Mouse (Mus musculus) Patski (cell line): ENCODE results near the gene Coa3. TPM values are rescaled to one million over a fixed set of nuclear protein-coding genes. Genes with fewer than 3 reads are reported as not detected.

Source experiments
- ATAC-seq: fragments of 100-300 bp; one replicate; pipeline ENCODE4 v1.8.0; 2021
- CTCF ChIA-PET: fragments of 350-600 bp; sonication (Branson Sonifier 250); formaldehyde crosslinking; loops from one replicate; lab custom pipeline; 2022; ENCODE audit warnings: inconsistent platforms; lab: Charles Lee
- POLR2A ChIA-PET: fragments of 350-600 bp; sonication (Branson Sonifier 250); formaldehyde crosslinking; loops from one replicate; lab custom pipeline; 2022; ENCODE audit warnings: antibody characterized with exemption, inconsistent platforms; lab: Charles Lee
- DNase-seq: peaks from one replicate; pipeline ENCODE4 v3.0.0-alpha.2; 2011; ENCODE audit warnings: low read depth, low spot score
- H3K27me3 ChIP-seq: fragments of 371-371 bp; one replicate; pipeline ENCODE4 v1.5.1; 2021
- CTCF ChIP-seq: fragments of 100-300 bp; IDR thresholded peaks from one replicate; pipeline ENCODE4 v1.5.1; 2021
- in situ Hi-C: fragments of 300-500 bp; cut with MboI; formaldehyde crosslinking; loops from 3 replicates; pipeline ENCODE4 v1.11.1; 2018; ENCODE audit warnings: low pct_unique_long_range_greater_than_20kb, mixed read lengths
- polyA plus RNA-seq: library from polyadenylated mRNA; unstranded; gene quantifications from one replicate; pipeline ENCODE4 v1.2.3, GENCODE M21; 2021

Coa3 gene
- polyA plus RNA-seq, 1 experiment from 2014 or later, result 118 TPM

DNA sequence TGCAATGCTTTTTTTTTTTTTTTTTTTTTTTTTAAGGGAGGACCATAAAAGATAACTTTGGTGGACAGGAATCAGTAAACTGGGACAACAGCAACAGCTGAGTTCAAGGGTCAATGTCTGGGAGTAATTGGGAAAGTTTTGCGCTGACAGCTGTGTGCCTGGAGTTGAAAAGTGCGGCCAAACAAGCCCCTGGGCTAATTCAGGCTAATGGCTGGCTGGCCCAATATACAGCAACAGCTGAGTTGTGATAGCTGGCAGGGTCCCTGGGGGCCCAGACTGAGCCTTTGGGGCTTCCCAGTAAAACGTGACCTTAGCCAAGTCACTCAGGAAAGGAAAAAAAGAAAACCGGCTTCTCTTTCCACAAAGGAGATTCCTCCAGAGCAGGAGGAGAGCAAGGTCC is 33.8 kb downstream of the Coa3 start:
- in situ Hi-C loops, result no loop called here
- ATAC-seq (no peak), DNase-seq (no peak)
- no peaks in the 10 kb centered on the region for H3K27me3 ChIP-seq
- TF ChIP-seq CTCF, result no peak
- ChIA-PET POLR2A (no interaction called here), CTCF (interaction anchor here (1.0 to 1.9 kb wide), 6 partner anchors 8 to 45 kb away, joined by 3 to 8 read pairs (median 5); no protein-coding TSS in a partner anchor)

DNA sequence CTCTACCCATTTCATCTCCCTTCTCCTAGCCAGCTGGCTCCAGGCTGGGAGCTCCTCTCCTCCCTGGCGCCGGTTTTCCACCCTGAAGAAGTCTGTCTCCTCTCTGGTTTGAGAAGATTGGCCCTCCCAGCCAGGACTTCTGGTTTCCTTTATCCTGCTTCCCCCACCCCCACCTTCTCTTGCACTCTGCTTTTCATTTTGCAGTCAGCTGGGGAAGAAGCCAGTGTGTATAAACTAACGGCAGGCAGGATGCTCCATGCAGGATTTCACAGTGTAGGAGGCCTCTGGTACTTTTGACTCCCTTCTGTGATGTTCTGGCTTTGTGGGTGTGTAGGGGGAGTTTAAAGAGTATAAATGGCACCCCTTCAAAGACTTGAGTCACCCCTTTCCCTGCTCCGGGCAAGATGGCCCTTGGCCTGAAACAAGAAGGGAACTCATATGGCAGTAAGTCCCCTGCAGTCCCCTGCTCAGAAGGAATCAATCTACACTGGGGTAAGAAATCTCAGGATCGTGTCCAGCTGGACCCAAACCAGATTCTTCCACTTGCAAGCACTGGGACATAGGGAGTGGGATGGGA is 40.8 kb downstream of the Coa3 start:
- no peaks in the 10 kb centered on the region for H3K27me3 ChIP-seq
- CTCF ChIA-PET, result interaction anchor here (1.3 to 1.9 kb wide), 2 partner anchors 19 to 64 kb away, joined by 4 to 5 read pairs; partner anchors contain the start of gene Becn1
- DNase-seq, result no peak

DNA sequence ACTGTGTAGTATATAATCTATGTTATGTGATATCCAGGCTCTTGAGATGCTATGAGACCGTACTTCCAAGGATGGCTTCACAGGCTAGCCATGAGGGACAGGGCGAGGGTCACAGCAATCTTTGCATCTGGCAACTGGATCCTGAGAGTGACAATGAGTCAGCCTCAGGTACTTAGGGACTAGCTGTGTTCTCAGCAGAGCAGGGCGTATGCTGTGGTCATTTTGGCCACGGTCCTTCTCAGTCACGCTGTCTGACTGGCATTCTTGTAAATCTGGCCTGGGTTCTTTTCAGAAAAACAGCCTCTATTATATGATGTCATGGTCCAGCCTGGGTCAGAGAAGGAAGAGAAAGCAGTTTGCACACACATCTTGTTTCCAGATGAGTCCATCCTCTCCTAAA is 42.1 kb downstream of the Coa3 start:
- H3K27me3 ChIP-seq, result no peaks in the 10 kb centered on the region
- ChIA-PET CTCF (interaction anchor here (0.8 to 1.9 kb wide), 4 partner anchors 9 to 65 kb away, joined by 3 to 5 read pairs (median 4); partner anchors contain the start of genes Becn1 and Ramp2), POLR2A (interaction anchor here (0.7 kb wide), 1 partner anchor 253 kb away, joined by 3 read pairs; no protein-coding TSS in a partner anchor)
- DNase-seq (no peak), ATAC-seq (no peak)
- in situ Hi-C loops, result no loop called here
- TF ChIP-seq CTCF, result no peak

More for the DNA sequence above, 40.8 kb downstream of the Coa3 start:
- POLR2A ChIA-PET, result no interaction called here
- no peak for ATAC-seq
- TF ChIP-seq CTCF, result no peak
- in situ Hi-C loops, result no loop called here

DNA sequence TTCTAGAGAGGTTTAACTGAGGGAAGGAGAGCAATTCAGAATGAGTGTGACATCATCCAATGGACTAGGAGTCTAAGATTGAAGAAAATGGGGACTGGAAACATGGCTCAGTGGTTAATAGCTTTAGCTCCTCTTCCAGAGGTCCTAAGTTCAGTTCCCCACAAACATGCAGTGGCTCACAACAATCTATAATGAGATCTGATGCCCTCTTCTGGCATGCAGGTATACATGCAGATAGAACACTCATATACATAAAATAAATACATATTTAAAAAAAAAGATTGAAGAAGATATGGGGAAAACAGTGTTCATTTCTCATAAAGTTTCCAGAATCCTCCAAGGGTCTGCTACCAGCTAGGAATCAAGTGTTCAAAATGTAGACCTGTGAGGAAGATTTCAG is 43.5 kb downstream of the Coa3 start:
- no peak for ATAC-seq
- DNase-seq, result no peak
- CTCF ChIA-PET, result interaction anchor here (1.0 kb wide), 1 partner anchor 19 kb away, joined by 3 read pairs; no protein-coding TSS in a partner anchor
- in situ Hi-C loops, result no loop called here
- no peaks in the 10 kb centered on the region for H3K27me3 ChIP-seq
- POLR2A ChIA-PET, result no interaction called here
- TF ChIP-seq CTCF, result peak; percentile 14

DNA sequence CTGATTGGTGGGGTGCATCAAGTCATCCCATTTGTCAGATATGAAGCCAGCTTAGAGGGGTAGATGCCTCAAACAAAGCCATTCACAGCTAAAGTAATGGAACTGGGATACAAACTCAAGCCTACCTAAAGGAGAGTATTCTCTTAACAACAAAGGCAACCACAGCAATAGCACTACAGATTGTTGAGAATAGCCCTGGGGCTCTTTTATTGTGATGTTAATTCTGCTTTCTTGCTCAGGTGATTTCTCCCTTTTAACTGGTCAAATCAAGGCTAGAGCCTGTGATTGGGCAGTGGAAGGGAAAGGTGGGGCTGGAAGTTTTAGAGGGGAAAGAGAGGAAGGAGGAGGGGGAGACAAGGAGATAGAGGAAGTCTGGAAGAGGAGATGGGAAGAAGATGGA is 44.8 kb downstream of the Coa3 start:
- ATAC-seq, result no peak
- ChIA-PET CTCF (interaction anchor here (1.3 to 1.4 kb wide), 2 partner anchors 11 to 68 kb away, joined by 3 read pairs; partner anchors contain the start of gene Becn1), POLR2A (no interaction called here)
- TF ChIP-seq CTCF, result no peak
- no peaks in the 10 kb centered on the region for H3K27me3 ChIP-seq
- DNase-seq, result no peak
- in situ Hi-C loops, result no loop called here

DNA sequence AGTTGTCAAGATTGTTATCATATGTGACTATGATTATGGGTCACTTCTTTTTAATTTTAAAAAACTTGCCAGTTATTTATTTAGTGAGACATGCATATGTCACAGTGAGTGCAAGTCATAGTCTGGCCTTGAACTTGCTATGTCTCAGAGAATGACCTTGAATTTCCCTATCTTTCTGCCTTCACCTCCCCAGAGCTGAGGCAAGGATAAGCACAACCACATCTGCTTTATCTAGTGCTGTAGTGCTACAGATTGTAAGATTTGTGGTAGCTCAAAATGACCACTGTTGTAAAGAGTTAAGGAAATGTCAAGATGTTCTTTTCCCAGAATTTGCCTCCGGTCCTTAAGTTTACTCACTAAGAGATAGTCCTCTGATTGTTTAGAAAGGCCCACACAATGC is 45.7 kb downstream of the Coa3 start:
- ATAC-seq, result no peak
- no peak for DNase-seq
- ChIA-PET POLR2A (interaction anchor here (0.7 to 2.2 kb wide), 2 partner anchors 13 to 1193 kb away, joined by 4 to 10 read pairs; partner anchors contain the start of gene Ramp2), CTCF (interaction anchor here (0.7 to 1.4 kb wide), 2 partner anchors 32 to 69 kb away, joined by 3 read pairs; partner anchors contain the start of gene Becn1)
- in situ Hi-C loops, result no loop called here
- H3K27me3 ChIP-seq, result no peaks in the 10 kb centered on the region
- TF ChIP-seq CTCF, result no peak

DNA sequence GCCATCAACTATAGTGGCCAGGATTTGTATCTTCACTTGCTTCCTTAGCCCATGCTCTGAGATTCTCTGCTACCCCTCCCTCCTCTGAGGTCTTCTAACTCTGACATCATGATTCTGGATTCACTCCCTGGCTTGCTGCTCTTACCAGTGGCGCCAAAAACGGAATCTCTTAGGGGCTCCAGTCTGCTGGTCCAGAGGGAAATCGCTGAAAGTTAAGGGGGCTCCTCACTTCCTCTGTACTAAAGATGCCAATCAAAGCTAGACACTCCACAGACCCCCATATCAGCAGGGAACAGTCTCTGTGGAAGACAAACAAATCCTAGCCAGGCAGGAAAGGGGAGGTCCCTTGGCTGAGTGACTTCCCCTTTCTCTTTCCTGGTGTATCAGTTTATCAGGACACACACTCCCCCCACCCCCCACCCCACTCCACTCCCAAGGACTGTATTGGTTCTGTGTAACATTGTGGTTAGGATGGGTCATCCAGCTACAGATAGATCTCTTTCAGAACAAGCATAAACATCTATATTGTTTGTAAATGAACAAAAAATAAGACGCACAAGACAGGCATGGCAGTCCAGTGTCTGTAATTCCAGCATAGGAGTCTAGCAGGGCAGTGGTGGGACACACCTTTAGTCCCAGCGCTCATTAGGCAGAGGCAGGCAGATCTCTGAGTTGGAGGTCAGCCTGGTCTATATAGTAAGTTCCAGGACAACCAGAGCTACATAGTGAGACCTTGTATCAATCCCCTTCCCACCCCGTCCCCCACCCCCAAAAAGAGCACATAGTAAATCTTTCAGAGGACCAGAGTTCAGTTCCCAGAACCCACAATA is 46.7 kb downstream of the Coa3 start:
- no peak for DNase-seq
- ChIA-PET CTCF (interaction anchor here (0.7 to 1.4 kb wide), 6 partner anchors 10 to 31 kb away, joined by 3 to 7 read pairs (median 3); partner anchors contain the start of gene Ramp2), POLR2A (interaction anchor here (0.6 to 2.2 kb wide), 7 partner anchors 14 to 46 kb away, joined by 3 to 10 read pairs (median 4); partner anchors contain the start of genes Ramp2, Vps25 and Wnk4)
- peak; percentile 63 for ATAC-seq
- no peak for TF ChIP-seq CTCF
- no peaks in the 10 kb centered on the region for H3K27me3 ChIP-seq
- in situ Hi-C loops, result no loop called here

DNA sequence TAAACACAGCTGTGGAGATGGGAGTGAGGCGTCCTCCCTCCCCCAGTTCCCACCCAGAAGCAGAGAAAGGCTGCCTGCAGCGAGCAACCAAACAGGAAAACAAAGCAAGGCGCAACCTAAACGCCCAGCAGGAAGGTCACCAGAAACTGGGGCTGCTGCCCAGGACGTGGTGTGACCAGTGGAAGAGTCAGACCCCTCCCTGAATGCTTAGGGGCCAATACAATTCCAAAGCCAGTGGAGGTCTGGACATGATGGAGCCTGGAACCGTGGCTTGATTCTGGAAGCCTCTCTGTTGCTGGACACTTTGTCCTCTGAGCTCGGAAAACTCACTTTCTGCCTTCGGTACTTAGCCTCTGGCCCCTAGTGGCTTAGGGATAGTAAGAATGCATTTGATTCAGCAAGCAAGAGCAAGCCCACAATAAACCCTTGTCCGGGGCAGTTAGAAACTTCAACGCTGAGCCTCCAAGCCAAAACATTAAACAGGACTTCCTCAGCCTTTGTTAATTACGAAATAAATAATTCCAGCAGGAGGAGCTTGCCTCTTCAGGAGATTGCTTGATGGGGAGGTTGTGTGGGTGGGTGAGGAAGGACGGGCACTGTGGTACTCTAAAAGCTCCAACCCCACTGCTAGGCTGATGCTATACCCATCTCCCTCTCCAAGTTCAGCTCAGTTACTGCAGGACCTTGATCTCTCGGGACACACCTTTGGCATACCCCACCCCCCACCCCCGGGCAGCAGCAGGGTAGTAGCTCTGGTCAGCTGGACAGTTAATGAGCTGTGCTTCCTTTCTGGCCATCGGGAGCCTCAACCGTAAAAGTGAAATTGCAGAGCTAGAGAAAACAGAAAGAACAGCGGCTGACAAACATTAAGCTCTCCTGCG is 47.7 kb downstream of the Coa3 start:
- ATAC-seq (peak; percentile 79), DNase-seq (no peak)
- no peak for TF ChIP-seq CTCF
- H3K27me3 ChIP-seq, result no peaks in the 10 kb centered on the region
- in situ Hi-C loops, result no loop called here
- POLR2A ChIA-PET, result interaction anchor here (0.8 to 2.2 kb wide), 7 partner anchors 15 to 169 kb away, joined by 3 to 10 read pairs (median 4); partner anchors contain the start of genes Ramp2 and Wnk4
- CTCF ChIA-PET, result interaction anchor here (0.9 to 1.4 kb wide), 5 partner anchors 9 to 27 kb away, joined by 3 to 7 read pairs (median 3); partner anchors contain the start of gene Ramp2

DNA sequence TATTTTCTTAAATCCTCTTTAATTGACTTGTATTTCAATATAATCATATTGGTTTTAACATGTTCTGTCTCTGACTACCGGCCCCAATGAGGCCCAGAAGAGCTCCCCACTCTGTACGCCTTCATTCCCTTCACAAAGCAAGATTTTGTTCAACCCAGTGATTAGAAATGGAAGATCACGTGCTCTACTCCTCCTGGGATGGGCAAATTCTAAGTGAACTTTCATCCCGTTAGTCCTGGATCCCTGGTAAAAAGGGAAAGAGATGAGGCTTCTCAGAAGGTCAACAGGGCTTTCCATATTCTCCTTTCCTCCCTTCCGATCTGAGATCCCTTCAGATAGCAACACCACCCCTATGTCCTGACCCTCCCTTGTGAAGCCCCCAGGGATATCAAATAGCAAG is 48.4 kb downstream of the Coa3 start:
- ATAC-seq (no peak), DNase-seq (no peak)
- ChIA-PET CTCF (interaction anchor here (2.0 kb wide), 1 partner anchor 15 kb away, joined by 8 read pairs; the partner anchor contains the start of gene Ramp2), POLR2A (interaction anchor here (0.8 to 0.9 kb wide), 3 partner anchors 22 to 168 kb away, joined by 3 to 4 read pairs (median 4); partner anchors contain the start of gene Wnk4)
- no peaks in the 10 kb centered on the region for H3K27me3 ChIP-seq
- TF ChIP-seq CTCF, result no peak
- in situ Hi-C loops, result no loop called here
